Mouse (Mus musculus) T-helper 17 cell (primary cell): ENCODE data around the gene Pcyt1a.
"Not testable (repeated sequence)": the region's sequence is repeated elsewhere in the genome, so short reads cannot be mapped to it uniquely, and the experiment has no call there.

Experiments used
- in situ Hi-C, 2 experiments: fragments of 300-600 bp; cut with MboI, MseI; formaldehyde crosslinking; loops; 1 replicate in 1 of 2; 2 replicates in 1 of 2; pipeline ENCODE4 v1.15.1; 2025; ENCODE audit warnings: high pct_unique_total_duplicates in 2 of 2

Pcyt1a gene

DNA sequence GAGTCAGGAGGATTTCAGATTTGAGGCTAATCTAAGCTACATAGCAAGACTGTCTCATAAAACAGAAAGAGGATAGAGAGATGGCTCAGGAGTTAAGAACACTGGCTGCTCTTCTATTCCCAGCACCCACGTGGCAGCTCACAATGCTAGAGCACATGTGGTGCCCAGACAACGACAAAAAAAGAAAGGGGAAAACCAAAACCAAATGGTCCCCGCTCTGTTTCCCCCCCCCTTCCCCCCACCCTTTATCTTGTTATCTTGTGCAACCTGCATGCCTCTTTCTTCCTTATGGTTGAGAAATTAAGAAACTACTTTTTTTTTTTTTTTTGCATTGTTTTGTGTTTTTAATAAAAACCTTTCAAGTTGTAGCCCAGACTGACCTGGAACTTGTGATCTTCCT is 37.8 kb downstream of the Pcyt1a start:
- in situ Hi-C loops, result no loop called here

DNA sequence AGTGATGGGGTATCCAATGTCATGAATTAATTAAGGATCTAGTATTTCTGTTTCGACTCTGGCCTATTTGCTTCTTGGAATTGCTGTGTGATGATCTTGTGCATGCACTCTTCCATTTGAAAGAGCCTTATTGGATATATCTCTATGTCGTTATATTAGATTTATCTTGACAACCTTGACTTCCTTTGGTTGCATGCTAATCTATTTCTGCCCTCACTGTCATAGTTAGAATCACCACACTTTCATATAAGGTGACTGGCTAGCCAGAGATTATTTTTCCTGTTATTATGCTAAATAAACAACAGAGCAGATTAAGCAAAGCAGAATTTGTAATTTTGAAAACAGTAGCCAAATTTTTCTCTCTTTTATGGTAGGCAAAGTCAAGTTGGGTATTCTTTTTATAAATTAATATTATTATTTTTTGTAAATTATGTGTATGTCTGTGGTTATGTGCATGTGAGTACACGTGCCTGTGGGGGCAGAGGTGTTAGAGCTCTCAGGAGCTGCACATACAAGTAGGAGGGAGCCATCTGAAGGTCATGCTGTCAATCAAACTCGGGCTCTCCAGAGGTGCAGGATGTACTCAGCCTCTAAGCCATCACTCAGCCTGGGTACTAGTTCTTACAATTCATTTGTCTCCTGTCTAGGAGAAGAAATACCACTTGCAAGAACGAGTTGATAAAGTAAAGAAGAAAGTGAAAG is 38.8 kb downstream of the Pcyt1a start:
- in situ Hi-C loops, result no loop called here

DNA sequence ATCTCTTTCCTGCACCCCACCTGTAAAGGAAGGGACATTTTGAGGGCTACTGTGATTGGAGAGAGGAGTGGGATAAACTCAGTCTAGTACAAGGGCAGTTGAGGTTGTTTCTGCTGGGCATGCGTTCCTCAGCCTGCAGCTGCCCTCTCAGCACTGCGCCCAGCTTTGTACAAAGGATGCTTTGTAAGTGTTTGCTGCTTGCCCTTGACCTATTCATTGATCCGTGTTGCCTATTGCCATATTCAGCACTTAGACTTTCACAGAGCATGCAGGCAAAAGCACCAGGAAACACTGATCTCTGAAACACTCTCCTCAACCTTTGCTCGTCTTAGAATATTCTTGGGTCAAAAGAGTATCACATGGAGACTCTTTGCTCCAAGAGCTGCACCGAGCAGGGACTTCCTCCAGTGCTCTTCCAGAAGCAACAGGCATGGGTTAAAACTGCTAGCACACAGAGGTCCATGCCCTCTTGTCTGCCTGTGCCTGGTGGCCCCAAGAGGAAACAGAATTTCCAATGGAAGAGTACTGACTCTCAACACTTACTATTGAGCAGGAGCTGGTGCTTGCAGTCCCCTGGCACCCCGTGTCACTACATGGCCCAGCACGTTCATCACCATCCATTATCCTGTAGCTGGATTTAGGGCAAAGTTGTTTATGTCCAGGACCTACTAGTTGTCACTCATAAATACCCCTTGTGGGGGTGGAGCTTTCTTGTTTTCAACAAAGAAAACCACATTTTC is 41.7 kb downstream of the Pcyt1a start:
- in situ Hi-C loops, result no loop called here

- in situ Hi-C loops, result no loop called here
These were observed 46.6 kb downstream of the Pcyt1a start for GRCm38 (mm10) chr16:32477315-32477714.

DNA sequence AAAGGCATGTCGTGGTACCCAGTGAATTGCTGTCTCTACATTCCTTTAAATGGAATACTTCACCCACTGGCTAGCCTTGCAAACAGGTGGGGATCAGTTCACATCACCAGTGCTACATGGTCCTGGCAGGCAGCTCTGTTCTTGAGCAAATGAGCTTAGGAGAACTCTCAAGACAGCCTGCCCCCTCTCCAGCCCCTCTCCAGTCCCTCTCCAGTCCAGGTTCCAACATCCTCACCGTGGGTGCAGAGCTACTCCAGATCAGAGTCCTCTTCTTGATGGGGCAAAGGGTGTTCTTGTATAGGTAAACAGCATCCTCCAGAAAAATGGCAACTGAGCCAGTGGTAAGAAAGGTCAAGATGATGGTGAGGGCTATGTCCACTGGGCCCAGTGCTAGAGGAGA is 48.7 kb downstream of the Pcyt1a start:
- in situ Hi-C loops, result no loop called here

GRCm38 (mm10) chr16:32484431-32484871 is 53.7 kb downstream of the Pcyt1a start:
- in situ Hi-C loops, result no loop called here

DNA sequence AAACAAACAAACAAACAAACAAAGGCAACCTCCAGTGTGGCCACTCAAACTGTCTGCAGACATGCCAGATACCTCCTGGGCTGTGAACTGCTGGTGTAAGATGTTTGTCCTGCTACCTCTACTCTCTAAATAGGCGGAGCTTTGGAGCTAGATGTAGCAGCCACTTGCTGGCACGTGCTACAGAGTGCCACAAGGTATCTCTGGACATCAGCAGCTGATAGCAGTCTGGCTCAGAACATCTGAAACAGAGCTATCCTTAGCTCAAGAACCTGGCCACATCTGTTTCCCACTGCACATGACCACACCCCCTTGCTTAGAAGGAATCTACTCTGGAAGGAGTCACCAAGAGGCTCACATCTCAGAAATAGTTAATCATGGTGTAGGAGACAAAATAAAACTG is 54.5 kb downstream of the Pcyt1a start:
- in situ Hi-C loops, result no loop called here

DNA sequence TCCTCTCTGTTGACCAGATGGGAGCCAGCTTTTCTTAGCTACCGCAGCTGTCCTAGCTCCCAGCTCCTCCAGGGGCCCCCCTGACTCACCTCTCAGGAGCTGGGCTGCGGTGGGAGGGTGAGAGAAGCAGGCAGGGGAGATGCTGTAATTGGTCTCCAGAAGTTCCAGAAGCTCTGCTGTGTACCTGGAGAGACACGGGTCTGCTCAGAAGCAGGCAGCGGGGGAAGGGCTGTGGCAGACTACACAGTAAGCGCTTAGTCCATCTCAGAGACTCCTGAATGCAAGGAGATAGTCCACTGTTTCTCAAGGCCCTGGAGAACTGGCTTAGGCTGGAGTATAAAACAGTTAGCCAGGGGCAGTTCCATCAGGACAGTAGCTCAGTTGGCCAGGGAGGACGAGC is 55.3 kb downstream of the Pcyt1a start:
- in situ Hi-C loops, result no loop called here

- in situ Hi-C loops, result no loop called here
These were observed 56.8 kb downstream of the Pcyt1a start, which contains the start of gene Slc51a for GRCm38 (mm10) chr16:32487234-32488111. TSS of gene Slc51a (minus strand) at chr16:32487879.

GRCm38 (mm10) chr16:32488939-32489338 is 58.2 kb downstream of the Pcyt1a start:
- in situ Hi-C loops, result no loop called here

DNA sequence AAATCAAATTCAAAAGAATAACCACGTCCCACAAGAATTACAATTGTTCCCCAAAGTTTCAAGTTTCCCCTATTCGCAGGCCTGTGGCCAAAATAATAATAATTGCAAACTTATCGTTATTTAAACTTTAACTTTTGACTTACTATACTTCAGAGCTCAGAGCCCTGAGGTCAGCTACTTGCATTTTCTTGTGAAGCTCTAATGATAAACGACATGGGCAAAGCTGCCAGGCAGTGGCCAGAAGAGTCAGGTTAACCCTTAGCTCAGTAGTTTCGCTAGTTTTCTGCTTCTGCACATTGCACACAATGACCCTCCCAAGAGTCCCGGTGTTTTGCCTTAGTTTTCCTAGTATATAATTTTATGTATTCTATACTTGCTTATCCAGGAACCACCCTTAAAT is 63.6 kb downstream of the Pcyt1a start:
- in situ Hi-C loops, result not testable (repeated sequence)

- in situ Hi-C loops, result loop anchor here in 1 of 2 experiments (5.0 kb wide), 2 partner anchors 119 to 229 kb away; no protein-coding TSS in a partner anchor
These were observed 65.2 kb downstream of the Pcyt1a start, which contains the start of gene Zdhhc19 for GRCm38 (mm10) chr16:32495965-32496364. TSS of gene Zdhhc19 (plus strand) at chr16:32496265.

DNA sequence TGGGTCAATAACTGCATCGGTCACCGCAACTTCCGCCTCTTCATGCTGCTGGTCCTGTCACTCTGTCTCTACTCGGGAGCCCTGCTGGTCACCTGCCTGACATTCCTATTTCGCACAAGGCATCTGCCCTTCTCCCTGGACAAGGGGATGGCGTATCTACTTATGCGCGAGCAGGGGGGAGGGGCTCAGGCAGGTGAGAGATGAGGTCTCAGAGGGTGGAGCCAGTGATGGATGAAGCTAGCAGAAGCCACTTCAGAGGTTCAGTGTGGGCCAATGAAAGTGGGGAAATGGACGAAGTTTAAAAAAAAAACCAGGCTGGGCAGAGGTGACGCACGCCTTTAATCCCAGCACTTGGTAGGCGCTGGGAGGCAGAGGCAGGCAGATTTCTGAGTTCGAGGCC is 68.3 kb downstream of the Pcyt1a start:
- in situ Hi-C loops, result loop anchor here in 1 of 2 experiments (5.0 kb wide), 2 partner anchors 122 to 232 kb away; no protein-coding TSS in a partner anchor

DNA sequence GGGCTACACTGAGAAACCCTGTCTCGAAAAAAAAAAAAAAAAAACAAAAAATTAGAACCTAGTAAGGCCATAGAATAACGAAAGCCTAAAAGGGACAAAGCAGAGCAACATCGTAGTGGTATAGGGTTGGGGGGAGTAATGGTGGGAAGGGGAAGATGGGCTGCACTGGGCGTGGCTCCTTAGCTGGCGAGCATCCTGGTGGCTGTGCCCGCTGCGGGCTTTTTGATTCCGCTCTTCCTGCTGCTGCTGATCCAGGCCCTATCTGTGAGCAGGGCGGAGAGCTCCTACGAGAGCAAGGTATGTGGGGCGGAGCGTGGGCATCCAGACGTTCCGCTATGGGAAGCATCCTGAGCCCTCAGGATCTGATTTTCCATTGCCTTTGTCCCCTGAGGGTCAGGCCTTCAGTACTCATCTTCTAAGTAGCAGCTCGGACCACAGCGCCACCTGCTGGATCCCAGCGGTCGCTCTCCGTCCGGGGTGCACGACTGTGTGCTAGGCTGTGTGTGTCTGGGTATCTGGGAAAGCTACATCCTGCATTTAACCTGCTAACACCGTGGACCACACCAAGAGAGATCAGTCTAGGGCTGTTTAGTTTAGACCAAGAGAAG is 68.8 kb downstream of the Pcyt1a start:
- in situ Hi-C loops, result loop anchor here in 1 of 2 experiments (5.0 kb wide), 2 partner anchors 122 to 232 kb away; no protein-coding TSS in a partner anchor

DNA sequence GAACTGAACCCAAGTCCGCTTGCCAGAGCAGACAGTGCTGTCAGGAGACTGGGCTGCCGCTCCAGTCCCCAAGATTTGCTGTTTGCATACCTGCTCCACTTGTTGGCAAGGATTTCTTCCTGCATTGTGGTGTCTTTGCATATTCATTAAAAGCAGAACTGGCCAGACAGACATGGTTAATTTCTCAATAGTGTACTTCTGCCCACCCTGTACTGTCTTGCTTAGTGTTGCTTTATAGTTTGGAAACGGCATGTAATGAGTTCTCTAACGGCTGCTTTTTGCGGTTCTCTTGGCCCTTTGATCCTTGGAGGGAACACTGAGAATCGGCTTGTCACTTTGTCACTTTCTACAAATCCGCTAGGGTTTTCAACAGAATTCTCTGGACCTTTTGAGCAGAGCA is 70.7 kb downstream of the Pcyt1a start:
- in situ Hi-C loops, result no loop called here

DNA sequence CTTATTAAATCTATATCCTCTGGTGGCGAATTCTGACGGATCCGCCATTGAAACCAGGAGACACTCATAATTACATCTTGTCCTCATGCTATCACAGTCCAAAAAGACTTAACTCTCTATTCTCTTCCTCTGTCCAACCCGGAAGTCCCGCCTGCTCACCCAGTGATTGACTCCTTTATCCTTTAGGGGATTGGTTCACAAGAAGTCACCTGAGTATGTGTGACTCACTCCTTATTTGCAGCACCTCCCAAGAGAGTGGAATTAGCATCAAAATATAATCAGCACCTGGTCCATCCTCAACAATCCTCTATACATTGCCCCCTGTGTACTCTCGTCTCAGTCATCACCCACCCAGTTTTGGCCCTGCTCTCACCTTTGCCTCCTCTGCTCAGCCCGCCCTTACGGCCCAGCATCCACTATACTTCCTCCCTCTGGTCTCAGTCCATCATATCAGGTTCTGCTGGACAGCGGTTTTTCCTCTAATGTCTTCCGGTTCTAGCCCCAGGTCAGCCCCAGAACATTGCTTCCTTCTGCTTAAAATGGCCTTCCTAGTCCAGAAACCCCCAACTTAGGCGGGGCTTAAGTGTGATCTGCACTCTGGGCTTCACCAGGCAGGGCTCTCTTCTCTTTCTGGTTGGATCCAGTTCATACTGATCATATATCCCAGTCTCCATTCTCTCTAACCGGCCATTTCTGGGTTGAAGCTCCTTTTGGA is 72.1 kb downstream of the Pcyt1a start:
- in situ Hi-C loops, result no loop called here

GRCm38 (mm10) chr16:32503633-32504032 is 72.9 kb downstream of the Pcyt1a start:
- in situ Hi-C loops, result no loop called here

GRCm38 (mm10) chr16:32506298-32506697 is 75.6 kb downstream of the Pcyt1a start:
- in situ Hi-C loops, result loop anchor here in 1 of 2 experiments (5.0 kb wide), 1 partner anchor 186 kb away; no protein-coding TSS in a partner anchor

GRCm38 (mm10) chr16:32506868-32507267 is 76.1 kb downstream of the Pcyt1a start:
- in situ Hi-C loops, result loop anchor here in 1 of 2 experiments (5.0 kb wide), 1 partner anchor 185 kb away; no protein-coding TSS in a partner anchor

GRCm38 (mm10) chr16:32507407-32507806 is 76.7 kb downstream of the Pcyt1a start:
- in situ Hi-C loops, result loop anchor here in 1 of 2 experiments (5.0 kb wide), 1 partner anchor 185 kb away; no protein-coding TSS in a partner anchor
